Mouse (Mus musculus) megakaryocyte, embryonic 14.5 days (primary cell): ENCODE data around the gene Orc3.

Source experiments
- FLI1 ChIP-seq: IDR thresholded peaks from 2 replicates; pipeline ENCODE4 v1.6.1; 2012; ENCODE audit warnings: low read length, inconsistent platforms, mixed read lengths
- GATA1 ChIP-seq: IDR thresholded peaks from 3 replicates; pipeline ENCODE4 v1.6.1; 2012; ENCODE audit warnings: mixed read lengths, low read length, inconsistent platforms, borderline replicate concordance

DNA sequence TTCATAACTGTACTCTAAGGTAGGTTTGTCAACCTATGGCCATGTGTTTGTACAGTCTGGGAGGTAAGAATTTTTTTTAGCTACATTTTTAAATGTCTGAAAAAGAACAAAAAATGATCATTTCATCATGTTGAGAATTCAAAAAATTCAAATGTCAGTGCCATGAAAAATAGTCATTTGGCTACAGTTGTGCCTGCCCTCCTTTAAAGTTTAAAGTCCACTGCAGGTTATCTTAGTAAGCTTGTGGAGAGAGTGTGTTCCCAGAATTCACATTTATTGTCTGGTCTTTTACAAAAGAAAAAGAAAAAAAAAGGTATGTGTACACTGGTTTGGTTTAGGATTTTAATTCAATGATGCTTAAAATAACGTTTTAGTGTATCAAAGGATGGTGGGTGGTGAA is 60.1 kb downstream of the Orc3 start:
- TF ChIP-seq GATA1, result no peak
- no peak for TF ChIP-seq FLI1
